Mouse (Mus musculus): Measurements from ENCODE around the gene Zfp354c. TPM values are rescaled to one million over a fixed set of nuclear protein-coding genes. Genes with fewer than 3 reads are reported as not detected.

Gene Zfp354c
- 5.3 to 7.1 TPM (median 6.5 TPM) in 4 replicates for total RNA-seq (2023; ENCODE audit: inconsistent age)

GRCm38 (mm10) chr11:50827010-50827953 lies at the start of gene Zfp354c:
TSS of gene Zfp354c (minus strand) at chr11:50827724.

GRCm38 (mm10) chr11:50850177-50850735 lies 22.7 kb upstream of the Zfp354c start, which contains the start of gene Grm6:
TSS of gene Grm6 (plus strand) at chr11:50850685.

GRCm38 (mm10) chr11:50841023-50841735 lies 13.7 kb upstream of the Zfp354c start, which contains the start of gene Zfp879:
TSS of gene Zfp879 (minus strand) at chr11:50841552.

Other genes starting within 250 kb of the Zfp354c start
- 1.2 TPM in 1 of 4 replicates, not detected in the others for gene Adamts2, start 225.6 kb downstream of the Zfp354c start, total RNA-seq (2023; ENCODE audit: inconsistent age)
- 0.39 to 0.51 TPM in 2 of 4 replicates, not detected in the others for gene Zfp879, start 13.8 kb upstream of the Zfp354c start, total RNA-seq (2023; ENCODE audit: inconsistent age)
- 37.0 to 44.4 TPM (median 40.0 TPM) in 4 replicates for gene Grm6, start 23.0 kb upstream of the Zfp354c start, total RNA-seq (2023; ENCODE audit: inconsistent age)
- gene Zfp454, start 59.9 kb upstream of the Zfp354c start, total RNA-seq (2023; ENCODE audit: inconsistent age) = 0.45 to 0.69 TPM (median 0.48 TPM) in 3 of 4 replicates, not detected in the other
- 2.4 to 3.2 TPM (median 2.7 TPM) in 4 replicates for gene Zfp2, start 88.4 kb upstream of the Zfp354c start, total RNA-seq (2023; ENCODE audit: inconsistent age)
- gene Zfp354b, start 103.9 kb upstream of the Zfp354c start, total RNA-seq (2023; ENCODE audit: inconsistent age) = 0.39 to 0.84 TPM (median 0.64 TPM) in 3 of 4 replicates, not detected in the other
- gene 4933414I15Rik, start 116.0 kb upstream of the Zfp354c start, total RNA-seq (2023; ENCODE audit: inconsistent age) = not detected in 4 replicates
- gene Prop1, start 126.0 kb upstream of the Zfp354c start, total RNA-seq (2023; ENCODE audit: inconsistent age) = not detected in 4 replicates
- not detected in 4 replicates for gene Olfr1378, start 138.8 kb upstream of the Zfp354c start, total RNA-seq (2023; ENCODE audit: inconsistent age)
- gene Olfr1377, start 154.2 kb upstream of the Zfp354c start, total RNA-seq (2023; ENCODE audit: inconsistent age) = not detected in 4 replicates
- not detected in 4 replicates for gene Olfr51, start 175.9 kb upstream of the Zfp354c start, total RNA-seq (2023; ENCODE audit: inconsistent age)
- not detected in 4 replicates for gene Olfr54, start 186.5 kb upstream of the Zfp354c start, total RNA-seq (2023; ENCODE audit: inconsistent age)
- not detected in 4 replicates for gene Olfr1375, start 220.4 kb upstream of the Zfp354c start, total RNA-seq (2023; ENCODE audit: inconsistent age)
- gene Zfp354a, start 231.5 kb upstream of the Zfp354c start, total RNA-seq (2023; ENCODE audit: inconsistent age) = not detected in 4 replicates